Mouse (Mus musculus): ENCODE results near the gene Ccnd3.

Gene Ccnd3

GRCm38 (mm10) chr17:47591073-47591472, 86.2 kb downstream of the Ccnd3 start:
- DNase-seq (ENCODE audit: inconsistent age in 2 of 2, low spot score in 1 of 2) = no peak

GRCm38 (mm10) chr17:47593215-47593853, 88.5 kb downstream of the Ccnd3 start:
- peak; percentile 96 to 98 for DNase-seq (ENCODE audit: inconsistent age in 2 of 2, low spot score in 1 of 2)

- peak in 1 of 2 experiments; percentile 88 for DNase-seq (ENCODE audit: inconsistent age in 2 of 2, low spot score in 1 of 2)
Measured at GRCm38 (mm10) chr17:47593854-47594182, 89.0 kb downstream of the Ccnd3 start.

GRCm38 (mm10) chr17:47594183-47594968, 89.5 kb downstream of the Ccnd3 start:
- peak in 1 of 2 experiments; percentile 71 for DNase-seq (ENCODE audit: inconsistent age in 2 of 2, low spot score in 1 of 2)

- DNase-seq (ENCODE audit: inconsistent age in 2 of 2, low spot score in 1 of 2) = no peak
Measured at GRCm38 (mm10) chr17:47594969-47595247, 90.1 kb downstream of the Ccnd3 start.

GRCm38 (mm10) chr17:47595248-47596161, 90.7 kb downstream of the Ccnd3 start:
- peak; percentile 80 to 91 for DNase-seq (ENCODE audit: inconsistent age in 2 of 2, low spot score in 1 of 2)

- peak; percentile 44 to 75 for DNase-seq (ENCODE audit: inconsistent age in 2 of 2, low spot score in 1 of 2)
Measured at GRCm38 (mm10) chr17:47596162-47596838, 91.4 kb downstream of the Ccnd3 start.

- peak in 1 of 2 experiments; percentile 75 for DNase-seq (ENCODE audit: inconsistent age in 2 of 2, low spot score in 1 of 2)
Measured at GRCm38 (mm10) chr17:47596839-47597164, 92.0 kb downstream of the Ccnd3 start.

GRCm38 (mm10) chr17:47597261-47597660, 92.4 kb downstream of the Ccnd3 start:
- DNase-seq (ENCODE audit: inconsistent age in 2 of 2, low spot score in 1 of 2) = peak; percentile 62 to 84

- peak; percentile 59 to 87 for DNase-seq (ENCODE audit: inconsistent age in 2 of 2, low spot score in 1 of 2)
Measured at GRCm38 (mm10) chr17:47597838-47598579, 93.2 kb downstream of the Ccnd3 start.

GRCm38 (mm10) chr17:47598580-47599304, 93.9 kb downstream of the Ccnd3 start:
- peak in 1 of 2 experiments; percentile 62 for DNase-seq (ENCODE audit: inconsistent age in 2 of 2, low spot score in 1 of 2)

GRCm38 (mm10) chr17:47599511-47600297, 94.9 kb downstream of the Ccnd3 start:
- DNase-seq (ENCODE audit: inconsistent age in 2 of 2, low spot score in 1 of 2) = peak in 1 of 2 experiments; percentile 68

- no peak for DNase-seq (ENCODE audit: inconsistent age in 2 of 2, low spot score in 1 of 2)
Measured at GRCm38 (mm10) chr17:47600601-47601388, 95.9 kb downstream of the Ccnd3 start.

GRCm38 (mm10) chr17:47601389-47601755, 96.5 kb downstream of the Ccnd3 start:
- peak in 1 of 2 experiments; percentile 50 for DNase-seq (ENCODE audit: inconsistent age in 2 of 2, low spot score in 1 of 2)

- DNase-seq (ENCODE audit: inconsistent age in 2 of 2, low spot score in 1 of 2) = no peak
Measured at GRCm38 (mm10) chr17:47602289-47602688, 97.4 kb downstream of the Ccnd3 start.

- DNase-seq (ENCODE audit: inconsistent age in 2 of 2, low spot score in 1 of 2) = peak in 1 of 2 experiments; percentile 65
Measured at GRCm38 (mm10) chr17:47606220-47606619, 101.4 kb downstream of the Ccnd3 start.

- DNase-seq (ENCODE audit: inconsistent age in 2 of 2, low spot score in 1 of 2) = no peak
Measured at GRCm38 (mm10) chr17:47609182-47609581, 104.3 kb downstream of the Ccnd3 start.
